ENCODE assay signal across 11 mouse cellular contexts in the genomic region with DNA sequence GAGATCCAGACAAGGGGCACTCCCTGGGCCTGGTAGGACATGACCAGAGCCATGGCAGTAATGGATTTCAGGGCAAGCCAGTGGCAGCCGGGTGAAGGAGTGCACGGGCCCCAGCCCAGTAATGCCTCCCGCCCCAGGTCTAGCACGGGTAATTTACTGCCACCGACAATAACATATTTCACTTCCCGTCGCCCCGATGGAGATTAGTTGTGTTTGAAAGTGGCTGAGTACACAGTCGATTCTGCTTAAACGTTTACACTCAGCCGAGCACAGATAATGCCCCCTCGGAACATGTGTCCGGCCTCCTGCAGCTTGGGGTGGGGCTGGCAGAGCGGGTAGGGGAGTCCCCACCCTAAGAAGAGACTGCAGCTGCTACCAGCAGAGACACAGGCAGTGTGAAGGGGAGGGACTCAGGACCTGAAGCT. TPM values are rescaled to one million over a fixed set of nuclear protein-coding genes. Genes with fewer than 3 reads are reported as not detected.
DNase-seq lines count a peak whose midpoint lies in the region; ATAC-seq and TF ChIP-seq lines count a peak whose summit lies in the region.
"Had no signal": no experiment of that assay in that cellular context is flagged by ENCODE, and none has a peak within 500 bp of the region (broad histone marks: within the 10 kb centered on the region; RNA-seq: fewer than 3 reads in every experiment).

No protein-coding gene starts in this region.

- TF ChIP-seq CTCF in lung, postnatal 0 days (IDR thresholded peaks at IDR 0.05) = no peak

- peak overlapping the region; percentile 25; the same call in 1 of the 2 replicates for H3K4me2 ChIP-seq in midbrain, embryonic 12.5 days (replicated peaks)
- H3K4me2 ChIP-seq in midbrain, embryonic 14.5 days (ENCODE audit: low read length) = no peak overlapping the region
- no peak overlapping the region for H3K4me2 ChIP-seq in limb, embryonic 15.5 days
- no peak overlapping the region for H3K4me2 ChIP-seq in lung, postnatal 0 days (replicated peaks; ENCODE audit: low read depth, low read length)

- 7% methylated on average over 14 of the region's 14 CpGs for WGBS in midbrain, embryonic 12.5 days
- WGBS in midbrain, embryonic 14.5 days = 5% methylated on average over 14 of the region's 14 CpGs
- WGBS in limb, embryonic 15.5 days = 8% methylated on average over 14 of the region's 14 CpGs
- WGBS in lung, postnatal 0 days = 5% methylated on average over 14 of the region's 14 CpGs

- H3K9ac ChIP-seq in midbrain, embryonic 12.5 days (replicated peaks) = peak overlapping the region; percentile 32; the same call in 1 of the 2 replicates
- no peak overlapping the region for H3K9ac ChIP-seq in midbrain, embryonic 14.5 days (replicated peaks; ENCODE audit: low read length)
- H3K9ac ChIP-seq in limb, embryonic 15.5 days = no peak overlapping the region
- no peak overlapping the region for H3K9ac ChIP-seq in lung, postnatal 0 days (replicated peaks; ENCODE audit: low read depth)

- no peak for DNase-seq in midbrain, embryonic 14.5 days
- peak; percentile 27 for DNase-seq in embryo, embryonic 9.5 days (ENCODE audit: extremely low spot score)
- peak; percentile 58 for DNase-seq in thymus, postnatal 14 days
- DNase-seq in adrenal gland, adult (ENCODE audit: inconsistent age in 2 of 2, low spot score in 1 of 2) = no peak
- DNase-seq in lung, postnatal 0 days (ENCODE audit: low spot score) = no peak
- no peak for DNase-seq in gastrocnemius, postnatal 4 days (ENCODE audit: low spot score in 2 of 2)
- DNase-seq: cerebellum, adult 9-10 months; kidney, postnatal 4 days; lung, adult 2 months had no signal

- peaks cover 28% of the 10 kb centered on the region; the same call in 1 of the 2 replicates for H3K27me3 ChIP-seq in midbrain, embryonic 12.5 days
- no peaks in the 10 kb centered on the region for H3K27me3 ChIP-seq in midbrain, embryonic 14.5 days (ENCODE audit: control insufficient read depth, insufficient read depth, low read length)
- no peaks in the 10 kb centered on the region for H3K27me3 ChIP-seq in limb, embryonic 15.5 days
- no peaks in the 10 kb centered on the region for H3K27me3 ChIP-seq in lung, postnatal 0 days (replicated peaks; ENCODE audit: insufficient read depth, low read length)

- H3K9me3 ChIP-seq in midbrain, embryonic 12.5 days = no peaks in the 10 kb centered on the region
- H3K9me3 ChIP-seq in midbrain, embryonic 14.5 days (ENCODE audit: control insufficient read depth, low read length) = no peaks in the 10 kb centered on the region
- H3K9me3 ChIP-seq in limb, embryonic 15.5 days = no peaks in the 10 kb centered on the region
- H3K9me3 ChIP-seq in lung, postnatal 0 days (ENCODE audit: low read length) = no peaks in the 10 kb centered on the region

- H3K4me3 ChIP-seq in midbrain, embryonic 12.5 days = no peak overlapping the region
- H3K4me3 ChIP-seq in midbrain, embryonic 14.5 days (replicated peaks; ENCODE audit: low read depth, low read length) = no peak overlapping the region
- H3K4me3 ChIP-seq in limb, embryonic 15.5 days = no peak overlapping the region
- no peak overlapping the region for H3K4me3 ChIP-seq in lung, postnatal 0 days (ENCODE audit: low read depth, low read length)

- H3K4me1 ChIP-seq in midbrain, embryonic 12.5 days = peaks cover 16% of the 10 kb centered on the region
- no peaks in the 10 kb centered on the region for H3K4me1 ChIP-seq in midbrain, embryonic 14.5 days (ENCODE audit: control insufficient read depth, insufficient read depth, low read length)
- no peaks in the 10 kb centered on the region for H3K4me1 ChIP-seq in limb, embryonic 15.5 days
- no peaks in the 10 kb centered on the region for H3K4me1 ChIP-seq in lung, postnatal 0 days (ENCODE audit: insufficient read depth, low read depth, low read length)

- no peak for ATAC-seq in midbrain, embryonic 12.5 days (ENCODE audit: low FRiP score, low read depth)
- ATAC-seq in midbrain, embryonic 14.5 days (ENCODE audit: low FRiP score, low TSS enrichment) = no peak
- 0 out of 2 replicates have a peak, but pooled peaks have one; percentile 57 for ATAC-seq in limb, embryonic 15.5 days (ENCODE audit: insufficient number of reproducible peaks, low FRiP score, low TSS enrichment, low read depth)
- no peak for ATAC-seq in lung, postnatal 0 days

- H3K36me3 ChIP-seq in midbrain, embryonic 12.5 days = no peaks in the 10 kb centered on the region
- H3K36me3 ChIP-seq in midbrain, embryonic 14.5 days (ENCODE audit: control insufficient read depth, insufficient read depth, low read length) = no peaks in the 10 kb centered on the region
- no peaks in the 10 kb centered on the region for H3K36me3 ChIP-seq in limb, embryonic 15.5 days
- H3K36me3 ChIP-seq in lung, postnatal 0 days (ENCODE audit: insufficient read depth, low read length) = no peaks in the 10 kb centered on the region

- peak overlapping the region; percentile 27; the same call in 1 of the 2 replicates for H3K27ac ChIP-seq in midbrain, embryonic 12.5 days (replicated peaks)
- no peak overlapping the region for H3K27ac ChIP-seq in midbrain, embryonic 14.5 days (replicated peaks; ENCODE audit: low read depth, low read length)
- no peak overlapping the region for H3K27ac ChIP-seq in limb, embryonic 15.5 days
- H3K27ac ChIP-seq in lung, postnatal 0 days (ENCODE audit: low read length) = no peak overlapping the region

- TF ChIP-seq EP300 in lung, postnatal 0 days (IDR thresholded peaks at IDR 0.05) = no peak

RNA-seq across cellular contexts. Expression of a gene that starts 38.5 kb away (rescaled TPM):
- 51.0 and 58.9 TPM in 2 replicates for polyA plus RNA-seq in midbrain, embryonic 12.5 days (2016; fragmentation: Nextera tagmentation; extraction: Ambion mirVana)
- polyA plus RNA-seq in midbrain, embryonic 14.5 days (2014; fragmentation: Nextera tagmentation; extraction: Ambion mirVana) = 58.7 and 72.0 TPM in 2 replicates
- polyA plus RNA-seq in limb, embryonic 15.5 days (2015; fragmentation: Nextera tagmentation; extraction: Ambion mirVana) = 58.6 and 65.9 TPM in 2 replicates
- polyA plus RNA-seq in lung, postnatal 0 days (2015; fragmentation: Nextera tagmentation; extraction: Ambion mirVana) = 28.9 and 30.1 TPM in 2 replicates
- total RNA-seq in gastrocnemius, postnatal 4 days (2021) = 10 to 100 TPM; 20.8 to 24.2 TPM

RNA-seq across cellular contexts. Expression of a gene that starts 38.7 kb away (rescaled TPM):
- polyA plus RNA-seq in midbrain, embryonic 12.5 days (2016; fragmentation: Nextera tagmentation; extraction: Ambion mirVana) = 26.2 and 27.0 TPM in 2 replicates
- polyA plus RNA-seq in midbrain, embryonic 14.5 days (2014; fragmentation: Nextera tagmentation; extraction: Ambion mirVana) = 18.2 and 26.3 TPM in 2 replicates
- 29.3 and 31.1 TPM in 2 replicates for polyA plus RNA-seq in limb, embryonic 15.5 days (2015; fragmentation: Nextera tagmentation; extraction: Ambion mirVana)
- 11.1 and 12.8 TPM in 2 replicates for polyA plus RNA-seq in lung, postnatal 0 days (2015; fragmentation: Nextera tagmentation; extraction: Ambion mirVana)
- total RNA-seq in gastrocnemius, postnatal 4 days (2021) = 10 to 100 TPM; 13.6 to 16.0 TPM

Comparison
In these comparisons a context has a peak if more than half of its experiments do, and no peak if none do; other contexts are left out.
1. DNase-seq: peak in embryo, embryonic 9.5 days (single experiment) and thymus, postnatal 14 days (single experiment); none in midbrain, embryonic 14.5 days (single experiment), adrenal gland, adult (0 of 2), lung, postnatal 0 days (single experiment) and gastrocnemius, postnatal 4 days (0 of 2).